Mouse (Mus musculus) small intestine, adult 2 months (tissue): ENCODE measurements at regions not wholly inside any gene's neighbourhood (a gene's known extent, or its start where the extent isn't known, plus 50 kb on each side); places are given as distances from the start of the nearest gene placed in this dataset.

Experiments used
- CTCF ChIP-seq: fragments of 200-500 bp; IDR thresholded peaks from 2 replicates; pipeline ENCODE4 v1.5.1; 2012; ENCODE audit warnings: low read depth, mild to moderate bottlenecking, control low read depth, inconsistent platforms, low read length, moderate library complexity, mixed read lengths; ENCODE audit not compliant: insufficient replicate concordance, insufficient read length; ENCODE audit errors: extremely low read depth
- POLR2A ChIP-seq: fragments of 200-500 bp; IDR thresholded peaks from 2 replicates; pipeline ENCODE4 v1.6.1; 2012; ENCODE audit warnings: low read depth, mild to moderate bottlenecking, control low read depth, inconsistent platforms, low read length, moderate library complexity

GRCm38 (mm10) chr3:40297120-40297519, 234.0 kb upstream of the Intu start:
- TF ChIP-seq CTCF (no peak), POLR2A (no peak)
